Mouse (Mus musculus) left cerebral cortex, adult 2 months (tissue): ENCODE measurements at regions not wholly inside any gene's neighbourhood (a gene's known extent, or its start where the extent isn't known, plus 50 kb on each side); places are given as distances from the start of the nearest gene placed in this dataset.

Experiments
- DNase-seq, 2 experiments: peaks; one replicate each; pipeline ENCODE4 v3.0.0; 2021 to 2022; ENCODE audit warnings: low spot score in 2 of 2, mixed read lengths in 1 of 2; ENCODE audit errors: extremely low spot score in 1 of 2
- H3K27ac ChIP-seq: fragments of 200-600 bp; 2 replicates; pipeline ENCODE4 v1.8.1; 2022
- H3K4me3 ChIP-seq: fragments of 200-600 bp; 2 replicates; pipeline ENCODE4 v1.8.1; 2022
- CTCF ChIP-seq: fragments of 200-600 bp; IDR thresholded peaks from 2 replicates; pipeline ENCODE4 v1.8.1; 2022; ENCODE audit warnings: antibody characterized with exemption, mild to moderate bottlenecking, moderate library complexity
- intact Hi-C: fragments of 180-260 bp; cut with DNase I; formaldehyde crosslinking; loops from one replicate; pipeline ENCODE4 v1.15.1; 2025

GRCm38 (mm10) chr1:57612171-57612570, 161.8 kb upstream of the Spats2l start:
- H3K4me3 ChIP-seq = no peak overlapping the region
- intact Hi-C loops = no loop called here
- no peak overlapping the region for H3K27ac ChIP-seq
- no peak for DNase-seq
- TF ChIP-seq CTCF = no peak

GRCm38 (mm10) chr1:57612931-57613804, 160.8 kb upstream of the Spats2l start:
- TF ChIP-seq CTCF = no peak
- DNase-seq = no peak
- intact Hi-C loops = no loop called here
- Histone ChIP-seq H3K4me3 (no peak overlapping the region), H3K27ac (no peak overlapping the region)

GRCm38 (mm10) chr1:57615155-57615554, 158.8 kb upstream of the Spats2l start:
- Histone ChIP-seq H3K27ac (no peak overlapping the region), H3K4me3 (no peak overlapping the region)
- intact Hi-C loops = no loop called here
- TF ChIP-seq CTCF = no peak
- no peak for DNase-seq

- intact Hi-C loops = no loop called here
- DNase-seq = no peak
- Histone ChIP-seq H3K27ac (no peak overlapping the region), H3K4me3 (no peak overlapping the region)
- no peak for TF ChIP-seq CTCF
These were observed 156.6 kb upstream of the Spats2l start for GRCm38 (mm10) chr1:57617316-57617715.

- no peak for TF ChIP-seq CTCF
- H3K27ac ChIP-seq = no peak overlapping the region
- H3K4me3 ChIP-seq = no peak overlapping the region
- intact Hi-C loops = no loop called here
- DNase-seq = no peak
These were observed 151.4 kb upstream of the Spats2l start for GRCm38 (mm10) chr1:57622561-57622960.

- no peak for TF ChIP-seq CTCF
- peak; percentile 18 to 46 for DNase-seq
- intact Hi-C loops = loop anchor here (2.0 kb wide), 1 partner anchor 159 kb away; no protein-coding TSS in a partner anchor
- no peak overlapping the region for H3K4me3 ChIP-seq
- H3K27ac ChIP-seq = no peak overlapping the region
These were observed 140.0 kb upstream of the Spats2l start for GRCm38 (mm10) chr1:57633986-57634385.

- no peak for TF ChIP-seq CTCF
- no peak overlapping the region for H3K4me3 ChIP-seq
- intact Hi-C loops = no loop called here
- DNase-seq = no peak
- no peak overlapping the region for H3K27ac ChIP-seq
These were observed 131.8 kb upstream of the Spats2l start for GRCm38 (mm10) chr1:57642131-57642530.

GRCm38 (mm10) chr1:57643466-57644097, 130.4 kb upstream of the Spats2l start:
- no peak overlapping the region for H3K27ac ChIP-seq
- intact Hi-C loops = no loop called here
- no peak overlapping the region for H3K4me3 ChIP-seq

GRCm38 (mm10) chr1:57664962-57665361, 109.0 kb upstream of the Spats2l start:
- Histone ChIP-seq H3K27ac (no peak overlapping the region), H3K4me3 (no peak overlapping the region)
- intact Hi-C loops = no loop called here
- TF ChIP-seq CTCF = no peak
- no peak for DNase-seq

More at GRCm38 (mm10) chr1:57643466-57644097, 130.4 kb upstream of the Spats2l start:
- no peak for TF ChIP-seq CTCF
- no peak for DNase-seq

GRCm38 (mm10) chr1:57665724-57666123, 108.2 kb upstream of the Spats2l start:
- DNase-seq = no peak
- Histone ChIP-seq H3K4me3 (no peak overlapping the region), H3K27ac (no peak overlapping the region)
- TF ChIP-seq CTCF = no peak
- intact Hi-C loops = no loop called here

GRCm38 (mm10) chr1:57666179-57666693, 107.7 kb upstream of the Spats2l start:
- no peak overlapping the region for H3K27ac ChIP-seq
- intact Hi-C loops = no loop called here
- DNase-seq = no peak
- no peak overlapping the region for H3K4me3 ChIP-seq
- TF ChIP-seq CTCF = no peak

- DNase-seq = no peak
- intact Hi-C loops = no loop called here
- no peak for TF ChIP-seq CTCF
- no peak overlapping the region for H3K27ac ChIP-seq
- no peak overlapping the region for H3K4me3 ChIP-seq
These were observed 100.5 kb upstream of the Spats2l start for GRCm38 (mm10) chr1:57673415-57673814.
